Mouse (Mus musculus) bone marrow macrophage, adult 2 months (primary cell): ENCODE data around the gene Rassf4.

Experiments
- CTCF ChIP-seq: IDR thresholded peaks from 2 replicates; pipeline ENCODE4 v1.5.1; 2012; ENCODE audit warnings: low read depth, mild to moderate bottlenecking, low read length, moderate library complexity
- POLR2A ChIP-seq: IDR thresholded peaks from 2 replicates; pipeline ENCODE4 v1.6.1; 2012; ENCODE audit warnings: mild to moderate bottlenecking, low read depth, low read length, borderline replicate concordance

GRCm38 (mm10) chr6:116670144-116670543 is 3.6 kb downstream of the Rassf4 start:
- TF ChIP-seq CTCF (no peak), POLR2A (no peak)
